Mouse (Mus musculus): ENCODE data around the gene Pxmp2. TPM values are rescaled to one million over a fixed set of nuclear protein-coding genes. Genes with fewer than 3 reads are reported as not detected.

Pxmp2 gene
- polyA plus RNA-seq, 1 experiment from 2014 or later: 129 TPM

DNA sequence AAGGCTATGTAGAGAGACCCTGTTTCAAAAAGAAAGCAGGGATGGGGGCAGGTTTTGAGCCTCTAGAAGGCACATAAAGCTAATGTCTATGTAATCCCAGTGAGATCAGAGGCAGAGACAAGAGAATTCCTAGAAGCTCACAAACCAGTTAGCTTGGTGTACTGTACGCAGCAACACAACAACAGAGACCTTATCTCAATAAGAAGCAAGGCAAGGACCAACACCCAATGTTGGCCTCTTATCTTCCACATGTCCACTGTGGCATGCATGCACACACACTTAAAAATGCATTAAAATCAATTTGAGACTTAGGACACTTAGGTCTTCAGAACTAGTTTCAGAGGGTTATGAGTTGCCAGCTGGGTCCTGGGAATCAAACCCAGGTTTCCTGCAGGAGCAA lies 5.7 kb upstream of the Pxmp2 start:
- DNase-seq (no peak), ATAC-seq (0 out of 2 replicates have a peak, but pooled peaks have one; percentile 31)
- Histone ChIP-seq H3K27ac (ENCODE audit: low read depth) (no peak overlapping the region), H3K4me3 (ENCODE audit: low read depth, low read length) (no peak overlapping the region), H3K9ac (replicated peaks) (no peak overlapping the region), H3K36me3 (replicated peaks; ENCODE audit: insufficient read depth, low read length) (peaks cover 52% of the 10 kb centered on the region), H3K4me1 (ENCODE audit: insufficient read depth) (no peaks in the 10 kb centered on the region), H3K4me2 (ENCODE audit: low read depth, low read length) (no peak overlapping the region), H3K27me3 (ENCODE audit: insufficient read depth, low read length) (no peaks in the 10 kb centered on the region), H3K9me3 (ENCODE audit: low read length) (no peaks in the 10 kb centered on the region)
- no peak for TF ChIP-seq EP300 (IDR thresholded peaks at IDR 0.05; ENCODE audit: low read depth)
- TF ChIP-seq CTCF (IDR thresholded peaks at IDR 0.05; ENCODE audit: low read depth): no peak
- WGBS (ENCODE audit: insufficient replicate concordance): 65% methylated on average over 1 of the region's 1 CpGs

DNA sequence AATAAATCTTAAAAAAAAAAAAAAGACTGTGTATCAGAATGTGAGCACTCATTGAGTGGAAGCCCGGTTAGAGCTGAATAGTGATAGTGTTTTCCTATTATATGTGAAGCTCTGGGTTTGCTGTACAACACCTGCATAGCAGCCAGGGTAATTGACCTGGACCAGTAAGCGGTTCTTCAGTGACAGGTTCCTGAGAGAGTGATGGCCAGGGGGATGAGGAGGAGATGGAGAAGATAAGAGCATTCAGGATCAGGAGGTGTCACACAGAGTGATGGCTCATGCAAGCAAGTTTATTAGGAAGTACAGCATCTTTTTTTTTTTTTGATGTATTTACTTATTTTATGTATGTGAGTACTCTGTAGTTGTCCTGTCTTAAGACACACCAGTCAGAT lies 1.1 kb upstream of the Pxmp2 start:
- no peak overlapping the region; the same call in none of the 2 replicates for H3K9ac ChIP-seq (replicated peaks)
- DNase-seq (no peak), ATAC-seq (no peak)
- H3K27me3 ChIP-seq (ENCODE audit: insufficient read depth, low read length): no peaks in the 10 kb centered on the region
- peaks cover 15% of the 10 kb centered on the region for H3K4me1 ChIP-seq (ENCODE audit: insufficient read depth)
- H3K4me2 ChIP-seq (ENCODE audit: low read depth, low read length): peak overlapping the region; percentile 99
- peak overlapping the region; percentile 75 for H3K4me3 ChIP-seq (ENCODE audit: low read depth, low read length)
- H3K9me3 ChIP-seq (ENCODE audit: low read length): no peaks in the 10 kb centered on the region
- peaks cover 31% of the 10 kb centered on the region for H3K36me3 ChIP-seq (replicated peaks; ENCODE audit: insufficient read depth, low read length)
- TF ChIP-seq EP300 (IDR thresholded peaks at IDR 0.05; ENCODE audit: low read depth): no peak
- TF ChIP-seq CTCF (IDR thresholded peaks at IDR 0.05; ENCODE audit: low read depth): no peak
- WGBS (ENCODE audit: insufficient replicate concordance): 62% methylated on average over 2 of the region's 2 CpGs
- no peak overlapping the region for H3K27ac ChIP-seq (ENCODE audit: low read depth)

DNA sequence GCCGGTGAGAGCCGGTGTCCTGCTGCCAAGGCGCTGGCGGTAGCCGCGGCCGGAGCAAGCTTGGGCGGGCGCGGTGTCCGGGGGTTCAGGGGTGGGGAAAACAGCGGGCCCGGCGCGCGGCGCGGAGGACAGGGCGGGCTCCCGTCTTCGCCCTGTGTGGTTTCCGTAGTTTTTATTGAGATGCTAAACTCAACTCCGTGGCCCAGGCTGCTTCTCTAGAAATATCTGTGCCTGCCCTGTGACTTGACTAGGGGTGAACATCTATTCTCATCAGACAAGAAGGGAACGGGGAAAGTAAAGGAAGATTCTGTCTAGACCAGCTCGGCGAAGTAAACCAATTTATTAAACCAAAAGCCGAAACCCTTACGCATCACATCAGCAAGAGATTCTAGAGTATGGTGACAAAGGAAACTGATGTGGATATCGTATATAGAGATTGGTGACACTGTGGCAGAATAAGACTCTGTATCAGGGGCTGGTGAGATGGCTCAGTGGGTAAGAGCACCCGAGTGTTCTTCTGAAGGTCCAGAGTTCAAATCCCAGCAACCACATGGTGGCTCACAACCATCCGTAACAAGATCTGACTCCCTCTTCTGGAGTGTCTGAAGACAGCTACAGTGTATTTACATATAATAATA lies 579 bp upstream of the Pxmp2 start:
- no peak for TF ChIP-seq CTCF (IDR thresholded peaks at IDR 0.05; ENCODE audit: low read depth)
- no peak for TF ChIP-seq EP300 (IDR thresholded peaks at IDR 0.05; ENCODE audit: low read depth)
- Histone ChIP-seq H3K27ac (ENCODE audit: low read depth) (peak overlapping the region; percentile 77), H3K4me2 (ENCODE audit: low read depth, low read length) (peak overlapping the region; percentile 99), H3K27me3 (ENCODE audit: insufficient read depth, low read length) (no peaks in the 10 kb centered on the region), H3K4me1 (ENCODE audit: insufficient read depth) (peaks cover 15% of the 10 kb centered on the region), H3K9ac (replicated peaks) (peak overlapping the region; percentile 81), H3K4me3 (ENCODE audit: low read depth, low read length) (peak overlapping the region; percentile 75), H3K9me3 (ENCODE audit: low read length) (no peaks in the 10 kb centered on the region), H3K36me3 (replicated peaks; ENCODE audit: insufficient read depth, low read length) (peaks cover 27% of the 10 kb centered on the region)
- ATAC-seq (peak; percentile 69), DNase-seq (no peak)
- WGBS (ENCODE audit: insufficient replicate concordance): 1% methylated on average over 30 of the region's 31 CpGs

DNA sequence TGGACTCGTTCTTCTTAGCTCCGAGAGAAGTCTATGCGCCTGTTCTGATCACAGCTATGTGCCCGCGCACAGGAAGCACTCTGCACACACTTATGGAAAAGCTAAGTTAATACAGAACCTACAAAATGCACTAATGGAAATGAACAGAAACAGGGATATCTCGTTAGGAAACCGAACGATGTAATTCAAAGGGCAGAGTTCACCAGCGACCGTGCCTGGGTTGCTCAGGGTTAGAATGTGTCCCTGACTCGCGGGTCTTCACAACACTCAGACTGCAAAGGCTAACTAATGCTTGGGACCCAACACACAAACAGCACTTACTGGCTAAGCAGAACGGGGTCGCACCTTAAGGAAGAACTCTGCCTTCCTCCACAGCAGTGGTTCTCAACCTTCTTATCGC lies 830 bp downstream of the Pxmp2 start:
- peak overlapping the region; percentile 99 for H3K4me2 ChIP-seq (ENCODE audit: low read depth, low read length)
- H3K36me3 ChIP-seq (replicated peaks; ENCODE audit: insufficient read depth, low read length): peaks cover 14% of the 10 kb centered on the region
- H3K27me3 ChIP-seq (ENCODE audit: insufficient read depth, low read length): no peaks in the 10 kb centered on the region
- peaks cover 15% of the 10 kb centered on the region for H3K4me1 ChIP-seq (ENCODE audit: insufficient read depth)
- H3K4me3 ChIP-seq (ENCODE audit: low read depth, low read length): peak overlapping the region; percentile 75
- ATAC-seq (no peak), DNase-seq (peak; percentile 41)
- peak overlapping the region; percentile 93 for H3K27ac ChIP-seq (ENCODE audit: low read depth)
- no peaks in the 10 kb centered on the region for H3K9me3 ChIP-seq (ENCODE audit: low read length)
- WGBS (ENCODE audit: insufficient replicate concordance): 1% methylated on average over 15 of the region's 15 CpGs
- TF ChIP-seq CTCF (IDR thresholded peaks at IDR 0.05; ENCODE audit: low read depth) (no peak), EP300 (IDR thresholded peaks at IDR 0.05; ENCODE audit: low read depth) (no peak)
- peak overlapping the region; percentile 81 for H3K9ac ChIP-seq (replicated peaks)

DNA sequence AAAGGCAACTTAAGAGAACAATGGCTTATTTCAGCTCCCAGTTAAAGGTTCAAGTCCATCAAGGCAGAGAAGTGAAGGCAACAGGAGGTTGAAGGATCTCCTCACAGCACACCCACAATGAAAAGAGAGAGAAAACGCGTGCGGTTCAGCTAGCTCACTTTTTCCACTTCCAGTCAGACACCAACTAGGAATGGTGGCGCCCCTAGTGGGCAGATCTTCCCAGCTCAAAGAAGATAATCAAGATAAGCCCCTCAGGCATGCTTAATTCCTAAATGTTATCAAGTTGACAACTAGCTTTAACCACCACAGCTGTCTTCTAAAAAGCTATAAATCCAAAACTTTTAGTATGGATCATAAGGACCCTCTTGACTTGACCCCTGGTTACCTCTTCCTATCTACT lies 1.4 kb downstream of the Pxmp2 start:
- DNase-seq (peak; percentile 85), ATAC-seq (no peak)
- TF ChIP-seq CTCF (IDR thresholded peaks at IDR 0.05; ENCODE audit: low read depth) (peak; percentile 87), EP300 (IDR thresholded peaks at IDR 0.05; ENCODE audit: low read depth) (no peak)
- peak overlapping the region; percentile 99 for H3K4me2 ChIP-seq (ENCODE audit: low read depth, low read length)
- H3K27me3 ChIP-seq (ENCODE audit: insufficient read depth, low read length): no peaks in the 10 kb centered on the region
- peaks cover 15% of the 10 kb centered on the region for H3K4me1 ChIP-seq (ENCODE audit: insufficient read depth)
- WGBS (ENCODE audit: insufficient replicate concordance): 3% methylated on average over 4 of the region's 4 CpGs
- H3K9me3 ChIP-seq (ENCODE audit: low read length): no peaks in the 10 kb centered on the region
- peaks cover 8% of the 10 kb centered on the region for H3K36me3 ChIP-seq (replicated peaks; ENCODE audit: insufficient read depth, low read length)
- peak overlapping the region; percentile 75 for H3K4me3 ChIP-seq (ENCODE audit: low read depth, low read length)
- peak overlapping the region; percentile 81 for H3K9ac ChIP-seq (replicated peaks)
- peak overlapping the region; percentile 93 for H3K27ac ChIP-seq (ENCODE audit: low read depth)

DNA sequence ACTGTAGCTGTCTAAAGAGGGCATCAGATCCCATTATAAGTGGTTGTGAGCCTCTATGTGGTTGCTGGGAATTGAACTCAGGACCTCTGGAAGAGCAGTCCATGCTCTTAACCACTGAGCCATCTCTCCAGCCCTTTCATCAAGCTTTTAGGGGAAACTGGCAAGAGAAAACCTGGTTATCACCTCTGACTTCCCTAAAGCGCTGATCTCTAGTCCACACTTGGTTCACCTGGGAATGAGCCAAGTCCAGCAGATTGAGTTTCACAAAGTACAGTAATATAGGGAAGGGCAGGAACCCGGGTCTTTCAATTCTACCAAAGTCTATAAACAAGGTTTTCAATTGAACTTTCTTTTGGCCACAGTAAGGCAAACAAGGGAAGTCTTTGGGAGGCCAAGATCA lies 4.0 kb downstream of the Pxmp2 start:
- WGBS (ENCODE audit: insufficient replicate concordance): 84% methylated on average over 2 of the region's 2 CpGs
- H3K27me3 ChIP-seq (ENCODE audit: insufficient read depth, low read length): no peaks in the 10 kb centered on the region
- H3K4me3 ChIP-seq (ENCODE audit: low read depth, low read length): no peak overlapping the region
- DNase-seq (no peak), ATAC-seq (no peak)
- H3K36me3 ChIP-seq (replicated peaks; ENCODE audit: insufficient read depth, low read length): peaks cover 2% of the 10 kb centered on the region; the same call in 1 of the 2 replicates
- no peak overlapping the region for H3K4me2 ChIP-seq (ENCODE audit: low read depth, low read length)
- H3K9me3 ChIP-seq (ENCODE audit: low read length): no peaks in the 10 kb centered on the region
- no peak overlapping the region for H3K9ac ChIP-seq (replicated peaks)
- no peak for TF ChIP-seq EP300 (IDR thresholded peaks at IDR 0.05; ENCODE audit: low read depth)
- no peak for TF ChIP-seq CTCF (IDR thresholded peaks at IDR 0.05; ENCODE audit: low read depth)
- no peak overlapping the region for H3K27ac ChIP-seq (ENCODE audit: low read depth)
- peaks cover 15% of the 10 kb centered on the region for H3K4me1 ChIP-seq (ENCODE audit: insufficient read depth)
